Mouse (Mus musculus): ENCODE measurements around the gene Icosl. TPM values are rescaled to one million over a fixed set of nuclear protein-coding genes. Genes with fewer than 3 reads are reported as not detected.
"Not testable (repeated sequence)": the region's sequence is repeated elsewhere in the genome, so short reads cannot be mapped to it uniquely, and the experiment has no call there.

The Icosl gene
- polyA plus RNA-seq, 1 experiment = 2.9 TPM

- DNase-seq (ENCODE audit: extremely low spot score in 1 of 2, low spot score in 1 of 2) = no peak
Measured at GRCm38 (mm10) chr10:78074151-78074550, 5.0 kb downstream of the Icosl start.

- no peak for DNase-seq (ENCODE audit: extremely low spot score in 1 of 2, low spot score in 1 of 2)
Measured at GRCm38 (mm10) chr10:78074977-78075376, 5.9 kb downstream of the Icosl start.

- no peak for DNase-seq (ENCODE audit: extremely low spot score in 1 of 2, low spot score in 1 of 2)
Measured at GRCm38 (mm10) chr10:78077862-78078261, 8.8 kb downstream of the Icosl start.

GRCm38 (mm10) chr10:78078276-78078675, 9.2 kb downstream of the Icosl start:
- no peak for DNase-seq (ENCODE audit: extremely low spot score in 1 of 2, low spot score in 1 of 2)

GRCm38 (mm10) chr10:78079955-78080591, 11.0 kb downstream of the Icosl start:
- no peak for DNase-seq (ENCODE audit: extremely low spot score in 1 of 2, low spot score in 1 of 2)

GRCm38 (mm10) chr10:78084073-78084472, 15.0 kb downstream of the Icosl start:
- no peak for DNase-seq (ENCODE audit: extremely low spot score in 1 of 2, low spot score in 1 of 2)

- no peak for DNase-seq (ENCODE audit: extremely low spot score in 1 of 2, low spot score in 1 of 2)
Measured at GRCm38 (mm10) chr10:78085711-78086110, 16.6 kb downstream of the Icosl start.

- DNase-seq (ENCODE audit: extremely low spot score in 1 of 2, low spot score in 1 of 2) = no peak
Measured at GRCm38 (mm10) chr10:78086444-78087061, 17.5 kb downstream of the Icosl start.

GRCm38 (mm10) chr10:78087101-78087511, 18.0 kb downstream of the Icosl start:
- no peak for DNase-seq (ENCODE audit: extremely low spot score in 1 of 2, low spot score in 1 of 2)

GRCm38 (mm10) chr10:78090246-78090645, 21.1 kb downstream of the Icosl start:
- DNase-seq (ENCODE audit: extremely low spot score in 1 of 2, low spot score in 1 of 2) = no peak

- DNase-seq (ENCODE audit: extremely low spot score in 1 of 2, low spot score in 1 of 2) = no peak
Measured at GRCm38 (mm10) chr10:78090706-78091491, 21.8 kb downstream of the Icosl start.

GRCm38 (mm10) chr10:78091865-78092724, 23.0 kb downstream of the Icosl start:
- DNase-seq (ENCODE audit: extremely low spot score in 1 of 2, low spot score in 1 of 2) = no peak

GRCm38 (mm10) chr10:78092725-78093029, 23.6 kb downstream of the Icosl start:
- DNase-seq (ENCODE audit: extremely low spot score in 1 of 2, low spot score in 1 of 2) = no peak

- DNase-seq (ENCODE audit: extremely low spot score in 1 of 2, low spot score in 1 of 2) = no peak
Measured at GRCm38 (mm10) chr10:78095221-78095620, 26.1 kb downstream of the Icosl start.

GRCm38 (mm10) chr10:78095954-78096931, 27.1 kb downstream of the Icosl start:
- DNase-seq (ENCODE audit: extremely low spot score in 1 of 2, low spot score in 1 of 2) = no peak

GRCm38 (mm10) chr10:78099860-78100259, 30.8 kb downstream of the Icosl start:
- not testable (repeated sequence) for DNase-seq (ENCODE audit: extremely low spot score in 1 of 2, low spot score in 1 of 2)

- no peak for DNase-seq (ENCODE audit: extremely low spot score in 1 of 2, low spot score in 1 of 2)
Measured at GRCm38 (mm10) chr10:78100989-78101780, 32.1 kb downstream of the Icosl start.

GRCm38 (mm10) chr10:78104555-78105490, 35.7 kb downstream of the Icosl start:
- DNase-seq (ENCODE audit: extremely low spot score in 1 of 2, low spot score in 1 of 2) = peak in 1 of 2 experiments; percentile 27
